ENCODE assay signal across 26 mouse cellular contexts in the genomic region with DNA sequence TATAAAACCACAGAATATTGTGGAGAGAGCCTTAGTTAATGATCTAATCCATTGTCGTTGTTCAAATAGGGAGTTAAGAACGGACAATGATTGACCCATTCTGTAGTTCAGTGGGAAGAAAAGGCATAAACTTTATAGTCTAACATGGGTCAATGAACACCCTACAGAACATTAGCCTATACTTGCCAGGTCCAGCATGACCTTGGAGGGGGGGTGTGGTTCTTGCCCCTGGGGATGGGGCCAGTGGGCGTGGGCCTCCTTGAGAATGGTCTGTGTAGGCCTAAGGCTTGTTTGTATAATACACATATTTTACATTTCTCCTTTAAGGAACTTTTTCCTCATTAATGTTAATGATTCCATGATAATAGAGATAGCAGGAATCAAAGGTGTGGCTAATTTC. TPM values are rescaled to one million over a fixed set of nuclear protein-coding genes. Genes with fewer than 3 reads are reported as not detected.
DNase-seq lines count a peak whose midpoint lies in the region; ATAC-seq lines count a peak whose summit lies in the region.
"Had no signal": no experiment of that assay in that cellular context is flagged by ENCODE, and none has a peak within 500 bp of the region (broad histone marks: within the 10 kb centered on the region; RNA-seq: fewer than 3 reads in every experiment).

No protein-coding gene starts in this region.

- H3K4me2 ChIP-seq in kidney, embryonic 16.5 days (replicated peaks; ENCODE audit: low read depth, low read length): no peak overlapping the region
- no peak overlapping the region for H3K4me2 ChIP-seq in forebrain, embryonic 13.5 days
- H3K4me2 ChIP-seq: heart, embryonic 15.5 days; hindbrain, embryonic 12.5 days; liver, embryonic 12.5 days; midbrain, embryonic 12.5 days; stomach, embryonic 15.5 days had no signal

- 0 out of 2 replicates have a peak, but pooled peaks cover 4% of the 10 kb centered on the region for H3K4me1 ChIP-seq in kidney, embryonic 16.5 days (ENCODE audit: insufficient read depth, low read length)
- no peaks in the 10 kb centered on the region for H3K4me1 ChIP-seq in hindbrain, embryonic 10.5 days (replicated peaks)
- no peaks in the 10 kb centered on the region for H3K4me1 ChIP-seq in forebrain, embryonic 13.5 days
- H3K4me1 ChIP-seq: heart, embryonic 10.5 days; heart, embryonic 15.5 days; hindbrain, embryonic 12.5 days; liver, embryonic 12.5 days; megakaryocyte, embryonic 14.5 days; midbrain, embryonic 12.5 days; stomach, embryonic 15.5 days had no signal

- no peak overlapping the region for H3K9ac ChIP-seq in kidney, embryonic 16.5 days (replicated peaks; ENCODE audit: low read length)
- no peak overlapping the region for H3K9ac ChIP-seq in forebrain, embryonic 13.5 days
- H3K9ac ChIP-seq: heart, embryonic 15.5 days; hindbrain, embryonic 12.5 days; liver, embryonic 12.5 days; liver, postnatal 0 days; midbrain, embryonic 12.5 days; stomach, embryonic 15.5 days had no signal

- no peaks in the 10 kb centered on the region for H3K36me3 ChIP-seq in kidney, embryonic 16.5 days (ENCODE audit: insufficient read depth, low read length)
- no peaks in the 10 kb centered on the region for H3K36me3 ChIP-seq in hindbrain, embryonic 10.5 days
- no peaks in the 10 kb centered on the region for H3K36me3 ChIP-seq in forebrain, embryonic 13.5 days (ENCODE audit: poor library complexity, severe bottlenecking)
- H3K36me3 ChIP-seq: heart, embryonic 10.5 days; heart, embryonic 15.5 days; hindbrain, embryonic 12.5 days; liver, embryonic 12.5 days; midbrain, embryonic 12.5 days; stomach, embryonic 15.5 days had no signal

- peak; percentile 15 for DNase-seq in kidney, adult 11 months
- no peak for DNase-seq in kidney, adult 18-20 months
- DNase-seq in R1 (ENCODE audit: low read depth, low spot score): peak; percentile 11
- no peak for DNase-seq in urinary bladder, postnatal 14 days (ENCODE audit: low spot score)
- no peak for DNase-seq in hindbrain, embryonic 10.5 days (ENCODE audit: low spot score)
- DNase-seq: adrenal gland, adult 8-10 months; cerebellum, adult 9-10 months; cerebellum, postnatal 36 days; gastrocnemius, postnatal 14 days; heart, adult 11 months; left cerebral cortex, postnatal 4 days; liver, postnatal 0 days; lung, postnatal 36 days; right cerebral cortex, postnatal 14 days had no signal

- WGBS in kidney, embryonic 16.5 days: 75% methylated on average over 3 of the region's 3 CpGs
- 95% methylated on average over 3 of the region's 3 CpGs for WGBS in hindbrain, embryonic 10.5 days
- WGBS in forebrain, embryonic 13.5 days: 89% methylated on average over 3 of the region's 3 CpGs

- no peaks in the 10 kb centered on the region for H3K9me3 ChIP-seq in kidney, embryonic 16.5 days (ENCODE audit: low read length)
- no peaks in the 10 kb centered on the region for H3K9me3 ChIP-seq in hindbrain, embryonic 10.5 days
- H3K9me3 ChIP-seq in forebrain, embryonic 13.5 days (replicated peaks): no peaks in the 10 kb centered on the region
- H3K9me3 ChIP-seq: heart, embryonic 10.5 days; heart, embryonic 15.5 days; hindbrain, embryonic 12.5 days; liver, embryonic 12.5 days; megakaryocyte, embryonic 14.5 days; midbrain, embryonic 12.5 days; stomach, embryonic 15.5 days had no signal

- no peak overlapping the region for H3K4me3 ChIP-seq in kidney, embryonic 16.5 days (ENCODE audit: low read length)
- H3K4me3 ChIP-seq in hindbrain, embryonic 10.5 days: no peak overlapping the region
- no peak overlapping the region for H3K4me3 ChIP-seq in forebrain, embryonic 13.5 days
- H3K4me3 ChIP-seq: heart, embryonic 10.5 days; heart, embryonic 15.5 days; hindbrain, embryonic 12.5 days; liver, embryonic 12.5 days; megakaryocyte, embryonic 14.5 days; midbrain, embryonic 12.5 days; stomach, embryonic 15.5 days had no signal

- H3K27ac ChIP-seq in kidney, embryonic 16.5 days (ENCODE audit: low read length): no peak overlapping the region
- no peak overlapping the region for H3K27ac ChIP-seq in hindbrain, embryonic 10.5 days
- H3K27ac ChIP-seq in forebrain, embryonic 13.5 days: no peak overlapping the region
- H3K27ac ChIP-seq: heart, embryonic 10.5 days; heart, embryonic 15.5 days; hindbrain, embryonic 12.5 days; hindbrain, postnatal 0 days; liver, embryonic 12.5 days; midbrain, embryonic 12.5 days; stomach, embryonic 15.5 days had no signal

- peak; percentile 93 for ATAC-seq in kidney, embryonic 16.5 days (ENCODE audit: low FRiP score, low TSS enrichment)
- no peak for ATAC-seq in forebrain, embryonic 13.5 days
- ATAC-seq: forebrain, embryonic 14.5 days; hindbrain, postnatal 0 days; intestine, postnatal 0 days; liver, embryonic 12.5 days; liver, postnatal 0 days had no signal

- no peaks in the 10 kb centered on the region for H3K27me3 ChIP-seq in kidney, embryonic 16.5 days (ENCODE audit: insufficient read depth, low read length)
- H3K27me3 ChIP-seq in hindbrain, embryonic 10.5 days (ENCODE audit: insufficient read depth, poor library complexity, severe bottlenecking): no peaks in the 10 kb centered on the region
- H3K27me3 ChIP-seq in forebrain, embryonic 13.5 days: no peaks in the 10 kb centered on the region
- H3K27me3 ChIP-seq: heart, embryonic 15.5 days; hindbrain, embryonic 12.5 days; liver, embryonic 12.5 days; midbrain, embryonic 12.5 days; stomach, embryonic 15.5 days had no signal

RNA-seq across cellular contexts. Expression of a gene that starts 58.7 kb away (rescaled TPM):
- 19.7 and 22.2 TPM in 2 replicates for polyA plus RNA-seq in kidney, embryonic 16.5 days (2015; fragmentation: Nextera tagmentation; extraction: Ambion mirVana)
- polyA plus RNA-seq in hindbrain, embryonic 10.5 days (2016; fragmentation: Nextera tagmentation; extraction: Ambion mirVana): 16.2 and 16.5 TPM in 2 replicates
- 20.3 and 23.2 TPM in 2 replicates for polyA plus RNA-seq in forebrain, embryonic 13.5 days (2015; fragmentation: Nextera tagmentation; extraction: Ambion mirVana)

Comparison
In these comparisons a context has a peak if more than half of its experiments do, and no peak if none do; other contexts are left out.
1. DNase-seq: peak in kidney, adult 11 months (single experiment) and R1 (single experiment); none in kidney, adult 18-20 months (single experiment), urinary bladder, postnatal 14 days (single experiment) and hindbrain, embryonic 10.5 days (single experiment).